Mouse (Mus musculus): ENCODE measurements around the gene Fbxo21.

- no peak for TF ChIP-seq CTCF (conservative IDR thresholded peaks at IDR 0.05; ENCODE audit: insufficient read depth, insufficient read length, low read depth, low read length)
- TF ChIP-seq POLR2A (IDR thresholded peaks at IDR 0.05; ENCODE audit: low read depth, low read length): no peak
These were observed 83.1 kb downstream of the Fbxo21 start for GRCm38 (mm10) chr5:118059646-118060045.

Measured in kidney, adult 2 months (tissue).